Mouse (Mus musculus) urinary bladder, adult 2 months (tissue): ENCODE measurements around the gene Tgif2lx2. TPM values are rescaled to one million over a fixed set of nuclear protein-coding genes. Genes with fewer than 3 reads are reported as not detected.
"Not testable (repeated sequence)": the region's sequence is repeated elsewhere in the genome, so short reads cannot be mapped to it uniquely, and the experiment has no call there.

Experiments used
- DNase-seq: peaks from one replicate; pipeline ENCODE4 v3.0.0; 2022; ENCODE audit warnings: low spot score
- polyA plus RNA-seq: library from polyadenylated mRNA; depleted of rRNA; stranded (reverse); fragments of >200 nt; gene quantifications from 2 replicates; pipeline ENCODE4 v1.2.3, GENCODE M21; 2012; rRNA removed

Gene Tgif2lx2
- not detected in 2 replicates for polyA plus RNA-seq

DNA sequence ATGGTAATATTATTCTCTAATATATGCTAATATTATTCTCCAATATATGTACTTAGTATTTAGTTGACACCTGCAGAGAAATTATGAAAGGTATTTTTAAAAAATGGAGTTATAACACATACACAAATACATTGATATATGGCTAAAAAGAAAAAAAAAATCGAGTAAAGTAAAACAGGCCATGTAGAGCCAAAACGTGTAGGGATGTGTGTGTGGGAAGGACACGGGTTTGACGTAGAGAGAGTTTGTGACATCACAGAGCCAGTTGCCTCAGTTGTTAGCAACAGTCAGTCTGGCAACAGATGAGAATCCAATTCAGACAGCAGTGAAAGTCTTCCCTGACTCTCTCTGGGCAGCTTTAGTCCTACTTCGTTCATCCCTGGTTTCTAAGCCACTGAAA is at the start of gene Tgif2lx2:
TSS of gene Tgif2lx2 (plus strand) at position 301 of the 400 bp plus-strand sequence.
- not testable (repeated sequence) for DNase-seq

Other genes with a start within 250 kb of the Tgif2lx2 start
- not detected in 2 replicates for gene Tgif2lx1, start 53.5 kb downstream of the Tgif2lx2 start, polyA plus RNA-seq